Mouse (Mus musculus) layer of hippocampus, postnatal 10 days (tissue): Measurements from ENCODE around the gene Gm10031. TPM values are rescaled to one million over a fixed set of nuclear protein-coding genes. Genes with fewer than 3 reads are reported as not detected.

Source experiments
- DNase-seq, 2 experiments: peaks; one replicate each; pipeline ENCODE4 v3.0.0; 2021; ENCODE audit warnings: low spot score in 2 of 2
- total RNA-seq, 2 experiments: library from RNA; stranded (reverse); gene quantifications; 2 replicates each; pipeline ENCODE4 v1.2.3; 2021

Gm10031 gene
- total RNA-seq, 2 experiments from 2014 or later = 40.4 to 48.0 TPM

DNA sequence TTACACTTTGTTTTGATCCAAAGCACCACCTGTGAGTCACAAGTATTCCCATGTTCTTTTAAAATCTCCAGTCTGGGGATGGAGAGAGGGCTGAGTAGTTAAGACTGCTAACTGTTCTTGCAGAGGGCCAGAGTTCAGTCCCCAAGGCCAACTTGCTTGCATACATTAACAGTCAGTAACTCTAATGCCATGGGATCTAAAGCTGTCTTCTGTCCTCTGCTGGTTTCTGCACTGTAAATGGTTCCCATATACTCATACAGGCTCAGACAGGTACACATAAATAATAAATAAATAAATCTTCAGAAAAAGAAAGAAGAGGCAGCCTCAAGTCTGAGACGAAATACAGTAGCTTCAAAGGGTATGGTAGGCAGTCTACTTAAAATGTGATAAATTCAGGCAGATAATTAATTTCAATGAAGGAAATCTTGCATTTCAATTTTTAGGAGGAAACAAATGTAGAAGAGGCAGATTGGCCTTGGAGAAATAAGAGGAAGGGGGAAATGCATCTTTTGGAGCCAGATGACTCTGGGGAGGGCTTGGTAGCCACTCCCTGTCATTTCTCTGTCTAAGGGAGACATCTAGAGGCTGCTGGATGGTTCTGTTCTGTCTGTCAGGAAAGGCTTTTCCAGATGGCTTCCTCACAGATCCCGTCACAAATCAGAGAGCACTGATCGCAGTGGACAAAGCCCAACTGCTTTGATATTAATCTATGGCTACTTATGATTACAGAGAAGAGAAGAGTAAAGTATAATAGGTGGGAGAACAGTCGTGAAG is 16.2 kb downstream of the Gm10031 start:
- DNase-seq = peak; percentile 30 to 37

DNA sequence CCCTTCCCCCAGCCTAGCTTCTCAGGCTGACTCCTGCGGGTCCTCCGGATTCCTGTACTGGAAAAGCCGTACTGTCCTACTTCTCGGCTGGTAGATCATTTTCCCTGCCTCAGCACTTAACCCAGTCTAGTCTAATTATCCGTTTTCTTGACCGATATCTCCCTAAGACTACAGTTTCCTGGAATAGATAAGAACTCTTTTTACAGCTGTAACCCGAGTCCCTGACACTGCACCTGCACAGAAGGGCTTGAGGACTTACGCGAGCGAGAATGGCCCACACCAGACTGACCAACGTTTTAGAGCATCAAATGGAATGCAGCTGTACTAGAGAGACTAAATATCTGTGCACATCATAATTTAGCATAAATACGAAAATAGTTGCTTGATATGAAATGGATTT is 20.2 kb downstream of the Gm10031 start:
- no peak for DNase-seq

DNA sequence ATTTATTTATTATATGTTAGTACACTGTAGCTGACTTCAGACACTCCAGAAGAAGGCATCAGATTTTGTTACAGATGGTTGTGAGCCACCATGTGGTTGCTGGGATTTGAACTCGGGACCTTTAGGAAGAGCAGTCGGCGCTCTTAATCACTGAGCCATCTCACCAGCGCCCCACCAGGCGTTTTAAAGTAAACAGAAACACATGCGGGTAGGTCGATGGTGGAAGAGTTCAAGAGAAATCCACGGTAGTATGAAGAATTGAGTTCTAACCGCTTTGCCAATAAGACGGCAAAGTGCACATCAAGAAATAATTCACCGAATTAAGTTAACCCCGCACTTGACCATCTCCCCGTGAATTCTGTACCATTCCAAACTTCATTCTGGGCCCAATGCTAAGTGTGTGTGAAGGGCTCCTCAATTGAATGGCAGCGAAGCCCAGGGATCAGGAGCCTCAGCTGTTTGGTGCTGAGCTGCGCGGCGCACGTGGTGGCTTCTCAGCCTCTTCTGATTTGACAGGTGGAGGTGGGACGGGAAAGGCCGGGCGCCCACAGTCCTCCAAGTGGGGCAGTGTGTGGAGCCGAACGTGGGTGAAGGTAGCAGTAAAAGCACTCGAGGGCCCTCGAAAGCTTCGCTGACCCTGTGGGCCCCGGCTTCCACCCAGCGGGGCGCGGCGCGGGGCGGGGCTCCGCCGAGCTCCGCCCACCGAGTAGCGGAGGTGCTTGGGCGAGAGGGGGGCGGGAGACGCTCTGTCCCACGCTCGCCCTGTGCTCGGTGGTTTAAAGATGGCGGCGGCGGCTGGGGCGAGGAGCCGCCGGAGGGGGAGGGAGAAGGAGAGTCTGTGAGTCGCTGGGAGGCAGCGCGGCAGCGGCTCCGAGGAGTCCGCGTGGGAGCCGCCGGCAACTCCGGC is 34.5 kb downstream of the Gm10031 start, which contains the start of gene Abl2:
TSS of gene Abl2 (plus strand) at position 763 of the 907 bp plus-strand sequence.
- peak; percentile 84 to 87 for DNase-seq

DNA sequence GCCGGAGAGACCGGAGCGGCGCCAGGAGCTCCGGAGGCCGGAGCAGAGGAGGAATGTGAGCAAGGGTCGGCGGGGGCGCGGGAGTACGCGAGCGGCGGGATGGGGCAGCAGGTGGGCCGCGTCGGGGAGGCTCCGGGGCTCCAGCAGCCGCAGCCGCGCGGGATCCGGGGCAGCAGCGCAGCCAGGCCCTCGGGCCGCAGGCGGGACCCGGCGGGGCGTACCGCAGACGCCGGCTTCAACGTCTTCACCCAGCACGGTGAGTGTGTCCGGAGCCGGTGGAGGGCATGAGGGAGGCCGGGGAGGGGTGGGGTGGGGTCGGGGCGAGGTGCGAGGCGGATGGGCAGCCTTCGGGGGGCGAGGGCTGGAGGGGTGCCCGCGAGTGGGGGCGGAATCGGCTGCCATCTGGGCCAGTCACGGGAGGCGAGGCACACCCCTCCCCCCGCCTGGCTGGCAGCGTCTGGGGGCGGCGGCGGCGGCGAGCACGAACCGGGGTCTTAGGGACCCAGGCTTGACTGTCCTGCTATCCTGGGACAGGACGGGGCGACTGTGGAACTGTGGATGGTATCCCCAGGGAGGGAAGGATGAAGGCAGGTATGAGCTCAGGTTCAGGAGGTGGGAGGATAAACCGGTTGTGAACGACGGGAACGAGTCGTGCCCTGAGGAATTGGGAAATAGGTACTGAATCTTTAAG is 35.3 kb downstream of the Gm10031 start:
- peak; percentile 80 to 84 for DNase-seq

DNA sequence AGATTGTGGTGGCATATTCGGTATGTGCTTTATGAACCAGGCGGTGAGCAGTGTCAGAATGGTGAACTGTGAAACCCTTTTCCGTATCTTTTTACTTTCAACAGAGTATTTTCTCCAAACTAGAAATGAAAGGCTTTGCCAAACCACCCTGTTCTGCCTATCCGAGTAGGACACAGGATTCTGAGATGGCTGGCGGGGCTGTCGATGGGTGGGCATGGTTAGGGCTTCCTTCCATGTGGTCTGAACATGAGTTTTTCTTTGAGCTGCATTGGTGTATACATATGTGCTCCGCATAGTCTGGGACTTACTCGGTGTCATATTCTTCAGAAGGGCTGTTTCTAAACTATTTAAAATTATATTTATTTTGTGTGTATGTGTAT is 35.8 kb downstream of the Gm10031 start:
- DNase-seq = peak in 1 of 2 experiments; percentile 20

DNA sequence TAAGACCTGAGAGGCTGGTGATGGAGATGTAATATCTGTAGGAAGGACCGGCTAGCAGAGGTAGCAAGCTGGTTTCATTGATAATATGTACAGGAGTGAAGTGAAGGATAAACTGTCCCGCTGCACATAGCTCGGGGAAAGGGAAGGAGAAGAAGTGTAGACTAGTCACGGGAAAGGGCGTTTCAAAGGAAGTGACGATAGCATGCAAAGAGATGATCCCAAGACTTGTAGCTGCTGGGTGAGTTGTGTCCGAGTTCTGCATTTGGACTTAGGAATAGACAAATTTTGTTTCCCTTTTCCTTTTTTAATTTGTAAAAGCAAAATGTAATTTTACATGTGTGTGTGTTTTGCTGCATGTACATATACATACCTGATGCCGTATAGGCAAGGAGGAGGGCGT is 36.7 kb downstream of the Gm10031 start:
- no peak for DNase-seq

DNA sequence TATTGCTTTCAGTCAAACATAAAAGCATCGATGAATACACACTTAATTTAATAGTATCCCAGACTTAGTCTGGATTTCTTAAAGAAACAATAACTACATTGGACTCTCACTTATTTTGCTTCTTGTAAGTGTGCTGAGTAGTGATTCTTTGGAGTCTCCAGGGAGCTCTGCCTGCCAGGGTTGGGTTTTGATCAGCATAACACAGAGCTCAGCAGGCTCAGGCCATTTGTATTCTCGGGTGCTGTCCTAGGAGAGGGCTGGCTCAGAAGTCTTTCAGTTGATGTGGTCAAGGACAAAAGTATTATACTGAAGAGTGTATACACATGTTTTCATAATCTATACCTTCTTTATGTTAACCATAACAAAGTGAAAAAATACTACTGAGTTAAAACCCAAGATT is 41.5 kb downstream of the Gm10031 start:
- no peak for DNase-seq

DNA sequence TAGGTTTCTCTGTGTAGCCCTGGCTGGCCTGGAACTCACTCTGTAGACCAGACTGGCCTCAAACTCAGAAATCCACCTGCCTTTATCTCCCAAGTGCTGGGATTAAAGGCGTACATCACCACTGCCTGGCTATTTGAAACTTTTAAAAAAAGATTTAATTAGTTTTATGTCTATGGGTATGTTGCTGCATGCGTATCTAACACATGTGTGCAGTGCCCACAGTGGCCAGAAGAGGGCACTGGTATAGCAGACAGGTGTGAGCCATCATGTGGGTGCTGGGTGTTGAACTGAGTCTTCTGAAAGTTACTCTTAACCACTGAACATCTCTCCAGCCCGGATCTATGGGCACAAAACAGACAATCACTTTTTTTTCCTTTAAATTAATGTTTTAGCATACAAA is 42.3 kb downstream of the Gm10031 start:
- peak; percentile 30 to 31 for DNase-seq

DNA sequence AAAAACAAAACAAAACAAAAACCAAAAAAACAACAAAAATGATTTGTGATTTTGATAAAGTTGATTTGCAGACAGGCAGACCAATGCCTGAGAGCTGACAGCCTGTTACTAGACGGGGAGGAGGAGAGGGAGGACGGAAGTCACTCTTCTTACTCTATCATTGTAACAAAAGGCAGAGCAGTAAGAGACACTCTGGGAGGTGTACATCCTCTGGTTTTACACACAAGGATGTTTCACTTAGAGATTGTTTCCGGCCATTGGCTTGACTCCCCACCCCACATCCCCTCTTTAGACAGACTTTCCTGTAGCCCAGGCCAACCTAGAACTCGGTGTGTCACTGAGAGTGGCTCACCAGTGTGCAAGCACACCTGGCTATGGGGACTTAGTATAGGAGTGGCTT is 45.8 kb downstream of the Gm10031 start:
- no peak for DNase-seq

DNA sequence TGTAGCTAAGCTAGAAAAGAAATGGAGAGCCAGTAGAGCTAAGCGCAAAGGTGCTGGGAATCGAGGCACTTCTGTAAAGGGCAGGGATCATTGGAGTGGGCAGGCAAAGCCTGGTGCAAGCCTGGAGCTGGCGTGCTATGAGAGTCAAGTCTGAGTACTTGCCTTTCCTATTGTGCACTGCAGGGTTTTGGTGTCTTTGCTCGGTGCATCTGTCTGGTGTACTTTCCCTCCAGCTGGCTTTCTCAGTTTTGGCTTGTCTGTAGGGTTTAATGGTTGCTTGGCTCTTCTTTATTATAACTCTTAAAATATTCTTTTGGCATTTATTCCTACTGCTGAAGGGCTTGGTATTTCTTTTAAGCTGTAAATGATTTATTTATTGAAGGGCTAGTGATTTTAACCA is 49.1 kb downstream of the Gm10031 start:
- DNase-seq = no peak

Other genes with a start within 250 kb of the Gm10031 start
- gene Tdrd5, start 220.3 kb upstream of the Gm10031 start, total RNA-seq = 1 to 10 TPM; 5.4 to 6.5 TPM
- under 1 TPM in 1 of 2 experiments, not detected in 1; 0.51 TPM for gene Nphs2, start 213.3 kb upstream of the Gm10031 start, total RNA-seq
- 100 to 1,000 TPM; 380 to 411 TPM for gene Gm2000, start 158.0 kb upstream of the Gm10031 start, total RNA-seq
- 1 to 10 TPM in 1 of 2 experiments, under 1 TPM in 1; 0.89 to 1.1 TPM for gene Axdnd1, start 102.9 kb upstream of the Gm10031 start, total RNA-seq
- gene Soat1, start 49.7 kb upstream of the Gm10031 start, total RNA-seq = 10 to 100 TPM; 44.3 to 48.3 TPM
- 10 to 100 TPM; 71.4 to 71.8 TPM for gene Abl2, start 34.8 kb downstream of the Gm10031 start, total RNA-seq
- 1 to 10 TPM; 5.0 to 8.5 TPM for gene Tor3a, start 150.3 kb downstream of the Gm10031 start, total RNA-seq
- gene Fam20b, start 195.1 kb downstream of the Gm10031 start, total RNA-seq = 10 to 100 TPM; 65.2 to 67.2 TPM